Mouse (Mus musculus) brain, adult 10 weeks (tissue): ENCODE data around the gene Chic1. TPM values are rescaled to one million over a fixed set of nuclear protein-coding genes. Genes with fewer than 3 reads are reported as not detected.

Experiments used
- polyA plus RNA-seq: library from polyadenylated mRNA; stranded (reverse); fragments of 350-450 nt; fragmentation: Illumina TruSeq; extraction: RNeasy Lipid Tissue Mini Kit (QIAGEN cat#74804); gene quantifications from one replicate; pipeline ENCODE4 v1.2.3, GENCODE M21; 2015; ENCODE audit warnings: low read depth, low replicate concordance

Chic1 gene
- 15.2 TPM for polyA plus RNA-seq

GRCm38 (mm10) chrX:103356287-103356686, at the start of gene Chic1:
Gene Chic1 (plus strand): TSS chrX:103356476.

GRCm38 (mm10) chrX:103321146-103321545, 35.1 kb upstream of the Chic1 start, which contains the start of gene Cdx4:
Gene Cdx4 (plus strand): TSS chrX:103321398.

GRCm38 (mm10) chrX:103414167-103414566, 57.9 kb downstream of the Chic1 start, which contains the start of gene Tsx:
Gene Tsx (plus strand): TSS chrX:103414467.

DNA sequence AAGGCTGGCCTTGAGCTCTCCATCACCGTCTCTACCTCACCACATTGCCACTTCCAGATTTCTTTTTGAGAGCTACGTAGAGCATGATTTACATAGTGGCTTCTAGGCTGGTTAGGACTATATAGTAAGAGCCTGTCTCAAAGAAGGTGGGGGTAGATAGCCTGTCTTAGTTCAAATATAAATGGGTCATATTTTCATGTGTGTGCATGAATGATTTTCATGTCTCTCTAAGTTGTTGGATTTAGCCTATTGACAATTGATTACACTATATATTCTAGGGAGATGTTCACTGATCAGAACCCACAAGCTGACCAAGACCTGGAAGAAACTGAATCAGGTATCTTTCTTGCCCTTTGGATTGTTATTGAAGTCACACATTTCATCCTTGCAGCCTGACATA, 65.4 kb downstream of the Chic1 start, which contains the start of gene Gm26992:
Gene Gm26992 (plus strand): TSS at position 301 of the 400 bp plus-strand sequence.

Other genes with a start within 250 kb of the Chic1 start
- 156 TPM for gene Nap1l2, start 169.8 kb upstream of the Chic1 start, polyA plus RNA-seq
- not detected for gene Cdx4, start 35.1 kb upstream of the Chic1 start, polyA plus RNA-seq
- not detected for gene Tsx, start 58.0 kb downstream of the Chic1 start, polyA plus RNA-seq
- not detected for gene Gm26992, start 65.5 kb downstream of the Chic1 start, polyA plus RNA-seq